Mouse (Mus musculus) ES-E14 (cell line): Measurements from ENCODE around the gene Ppef2.

ENCODE experiments used
- CHD2 ChIP-seq: IDR thresholded peaks from 2 replicates; pipeline ENCODE4 v1.6.1; 2014; ENCODE audit warnings: mild to moderate bottlenecking, low read depth, low read length, inconsistent platforms
- HCFC1 ChIP-seq: IDR thresholded peaks from 2 replicates; pipeline ENCODE4 v1.6.1; 2012; ENCODE audit warnings: low read length, inconsistent platforms, borderline replicate concordance; ENCODE audit not compliant: insufficient read depth
- MAFK ChIP-seq: IDR thresholded peaks from 2 replicates; pipeline ENCODE4 v1.6.1; 2014; ENCODE audit warnings: mild to moderate bottlenecking, low read depth, low read length, inconsistent platforms; ENCODE audit not compliant: insufficient read depth
- ZC3H11A ChIP-seq: IDR thresholded peaks from 2 replicates; pipeline ENCODE4 v1.6.1; 2012; ENCODE audit warnings: low read depth, mild to moderate bottlenecking, inconsistent platforms, low read length, borderline replicate concordance
- ZNF384 ChIP-seq: IDR thresholded peaks from 2 replicates; pipeline ENCODE4 v1.6.1; 2012; ENCODE audit warnings: low read depth, low read length, inconsistent platforms

GRCm38 (mm10) chr5:92239333-92240232, 16.5 kb downstream of the Ppef2 start:
- TF ChIP-seq MAFK (no peak), ZC3H11A (peak; percentile 73), CHD2 (no peak), HCFC1 (no peak), ZNF384 (0 out of 2 replicates have a peak, but pooled peaks have one; percentile 7)
